In genomic region chr4:109977148-109978067, GRCm38 (mm10) we compare ENCODE assay signal across 7 mouse cellular contexts. TPM values are rescaled to one million over a fixed set of nuclear protein-coding genes. Genes with fewer than 3 reads are reported as not detected.
DNase-seq lines count a peak whose midpoint lies in the region; ATAC-seq and TF ChIP-seq lines count a peak whose summit lies in the region.

Dmrta2 (plus strand) TSS chr4:109978053.

- TF ChIP-seq CTCF in liver, embryonic 14.5 days (IDR thresholded peaks at IDR 0.05; ENCODE audit: low read depth): no peak

- under 1% methylated on average over 64 of the region's 64 CpGs for WGBS in liver, embryonic 14.5 days (ENCODE audit: insufficient replicate concordance)
- under 1% methylated on average over 64 of the region's 64 CpGs for WGBS in stomach, embryonic 16.5 days

- peak within 1 kb of the TSS; percentile 26; the same call in 1 of the 2 replicates for H3K4me2 ChIP-seq in liver, embryonic 14.5 days (ENCODE audit: low read depth)
- H3K4me2 ChIP-seq in stomach, embryonic 16.5 days (ENCODE audit: low read depth, low read length): peak within 1 kb of the TSS; percentile 54

- H3K36me3 ChIP-seq in liver, embryonic 14.5 days (replicated peaks; ENCODE audit: control insufficient read depth, insufficient read depth, low read depth): no peaks in the 10 kb centered on the region
- H3K36me3 ChIP-seq in stomach, embryonic 16.5 days (ENCODE audit: control insufficient read depth, insufficient read depth, low read length): no peaks in the 10 kb centered on the region

- H3K27ac ChIP-seq in liver, embryonic 14.5 days: no peak within 1 kb of the TSS
- no peak within 1 kb of the TSS for H3K27ac ChIP-seq in stomach, embryonic 16.5 days (ENCODE audit: low read length)

- no peak for ATAC-seq in liver, embryonic 14.5 days (ENCODE audit: insufficient read depth)
- ATAC-seq in stomach, embryonic 16.5 days (ENCODE audit: insufficient read depth, low FRiP score): peak; percentile 34; the same call in 1 of the 2 replicates

- H3K9ac ChIP-seq in liver, embryonic 14.5 days (replicated peaks): no peak within 1 kb of the TSS
- H3K9ac ChIP-seq in stomach, embryonic 16.5 days (ENCODE audit: low read length): no peak within 1 kb of the TSS; the same call in 1 of the 2 replicates

- TF ChIP-seq EP300 in liver, embryonic 14.5 days (IDR thresholded peaks at IDR 0.05; ENCODE audit: low read depth): no peak

- peak; percentile 57 for DNase-seq in left cerebral cortex, postnatal 4 days
- DNase-seq in left cerebral cortex, adult 9 months (ENCODE audit: low spot score in 2 of 2): no peak
- DNase-seq in embryo, embryonic 10.5 days (ENCODE audit: low spot score): peak; percentile 92
- peak; percentile 40 to 48 for DNase-seq in heart, postnatal 10 days
- DNase-seq in liver, embryonic 14.5 days (ENCODE audit: low read depth in 3 of 3, low spot score in 3 of 3): no peak
- DNase-seq in thymus, postnatal 10 days (ENCODE audit: low spot score in 2 of 2): no peak

- intact Hi-C loops in left cerebral cortex, postnatal 4 days (cut with DNase I): no loop called here
- intact Hi-C loops in heart, postnatal 10 days (cut with DNase I): no loop called here

- H3K4me1 ChIP-seq in liver, embryonic 14.5 days (replicated peaks; ENCODE audit: control insufficient read depth in 2 of 2, insufficient read depth in 2 of 2, low read length in 1 of 2): no peaks in the 10 kb centered on the region
- peaks cover 26% of the 10 kb centered on the region for H3K4me1 ChIP-seq in stomach, embryonic 16.5 days (ENCODE audit: control insufficient read depth, insufficient read depth, low read length)

- peaks cover 98% of the 10 kb centered on the region for H3K27me3 ChIP-seq in liver, embryonic 14.5 days (ENCODE audit: control insufficient read depth, insufficient read depth, low read length)
- peaks cover 92% of the 10 kb centered on the region for H3K27me3 ChIP-seq in stomach, embryonic 16.5 days (ENCODE audit: control insufficient read depth, insufficient read depth, low read length)

- no peaks in the 10 kb centered on the region for H3K9me3 ChIP-seq in liver, embryonic 14.5 days (ENCODE audit: control insufficient read depth, low read length)
- no peaks in the 10 kb centered on the region for H3K9me3 ChIP-seq in stomach, embryonic 16.5 days (replicated peaks; ENCODE audit: control insufficient read depth, low read length)

- peak within 1 kb of the TSS in 1 of 2 experiments; percentile 30; a peak in 2 of 4 replicates for H3K4me3 ChIP-seq in liver, embryonic 14.5 days (ENCODE audit: insufficient read depth in 1 of 2, low read depth in 2 of 2, low read length in 2 of 2)
- H3K4me3 ChIP-seq in stomach, embryonic 16.5 days (replicated peaks; ENCODE audit: low read length): peak within 1 kb of the TSS; percentile 41

RNA-seq across cellular contexts. Expression of gene Dmrta2, which starts in this region (rescaled TPM):
- total RNA-seq in left cerebral cortex, postnatal 4 days (2021): 1 to 10 TPM; 3.2 to 4.7 TPM
- total RNA-seq in heart, postnatal 10 days (2021): under 1 TPM; 0.27 to 0.31 TPM
- 0.04 and 0.05 TPM in 2 replicates for polyA plus RNA-seq in liver, embryonic 14.5 days (2012; rRNA removed)
- not detected in 2 replicates for polyA plus RNA-seq in liver, embryonic 14.5 days (2014; fragmentation: Nextera tagmentation; extraction: Ambion mirVana)
- 0.09 TPM in 1 of 2 replicates, not detected in the other for polyA plus RNA-seq in stomach, embryonic 16.5 days (2015; fragmentation: Nextera tagmentation; extraction: Ambion mirVana)

Comparison
In these comparisons a context has a peak if more than half of its experiments do, and no peak if none do; other contexts are left out.
1. DNase-seq: peak in left cerebral cortex, postnatal 4 days (single experiment) and embryo, embryonic 10.5 days (single experiment); none in left cerebral cortex, adult 9 months (0 of 2), liver, embryonic 14.5 days (0 of 3) and thymus, postnatal 10 days (0 of 2).
2. Peak in DNase-seq in heart, postnatal 10 days; RNA of the gene not detected or under 1 TPM.
3. Peak in ATAC-seq, H3K4me3 ChIP-seq and H3K4me2 ChIP-seq in stomach, embryonic 16.5 days; RNA of the gene not detected or under 1 TPM.